Mouse (Mus musculus) stomach, embryonic 14.5 days (tissue): ENCODE results near the gene Prl2c3. TPM values are rescaled to one million over a fixed set of nuclear protein-coding genes. Genes with fewer than 3 reads are reported as not detected.
A peak's percentile ranks its signal among the peaks of the same experiment; 100 is the strongest.
"Not testable (repeated sequence)": the region's sequence is repeated elsewhere in the genome, so short reads cannot be mapped to it uniquely, and the experiment has no call there.

ENCODE experiments used
- ATAC-seq: fragments of 200-750 bp; cut with Nextera tagmentation; 2 replicates; pipeline ENCODE4 v1.8.0; 2017; ENCODE audit warnings: low read depth, moderate TSS enrichment; ENCODE audit not compliant: insufficient number of reproducible peaks, insufficient read depth, low FRiP score
- H3K27ac ChIP-seq: fragments of 300-500 bp; sonication (generic); 2 replicates; pipeline ENCODE4 v1.5.1; 2014; ENCODE audit warnings: mild to moderate bottlenecking, low read length, moderate library complexity, mixed read lengths
- H3K27me3 ChIP-seq: fragments of 300-500 bp; sonication (generic); 2 replicates; pipeline ENCODE4 v1.6.1; 2014; ENCODE audit warnings: low read length, control low read depth, mixed read lengths; ENCODE audit not compliant: control insufficient read depth, insufficient read depth
- H3K36me3 ChIP-seq: fragments of 300-500 bp; sonication (generic); 2 replicates; pipeline ENCODE4 v1.6.1; 2014; ENCODE audit warnings: mild to moderate bottlenecking, control low read depth, low read length, moderate library complexity, mixed read lengths; ENCODE audit not compliant: control insufficient read depth, insufficient read depth
- H3K4me1 ChIP-seq: fragments of 300-500 bp; sonication (generic); 2 replicates; pipeline ENCODE4 v1.6.1; 2014; ENCODE audit warnings: low read length, control low read depth, mixed read lengths; ENCODE audit not compliant: control insufficient read depth, insufficient read depth
- H3K4me2 ChIP-seq: fragments of 300-500 bp; sonication (generic); replicated peaks from 2 replicates; pipeline ENCODE4 v1.6.1; 2014; ENCODE audit warnings: low read depth, low read length, control low read depth
- H3K4me3 ChIP-seq: fragments of 300-500 bp; sonication (generic); 2 replicates; pipeline ENCODE4 v1.5.1; 2014; ENCODE audit warnings: low read depth, low read length, control low read depth
- H3K9ac ChIP-seq: fragments of 300-500 bp; sonication (generic); replicated peaks from 2 replicates; pipeline ENCODE4 v1.6.1; 2014; ENCODE audit warnings: low read depth, mild to moderate bottlenecking, control low read depth, low read length, moderate library complexity, mixed read lengths
- H3K9me3 ChIP-seq: fragments of 300-500 bp; sonication (generic); 2 replicates; pipeline ENCODE4 v1.6.1; 2016; ENCODE audit warnings: low read depth, low read length, control low read depth; ENCODE audit not compliant: control insufficient read depth
- WGBS: fragments of 180-500 bp; shearing (Covaris S2); extraction: QIAGEN DNeasy Blood & Tissue Kit; methylation state at CpG from one replicate; pipeline ENCODE4 v1.1.7; 2014; 5-methylcytosine and 5-hydroxymethylcytosine counted together
- polyA plus RNA-seq: library from polyadenylated mRNA; unstranded; fragments of >200 nt; fragmentation: Nextera tagmentation; extraction: Ambion mirVana; gene quantifications from 2 replicates; pipeline ENCODE4 v1.2.1, GENCODE M21; 2014

Gene Prl2c3
- polyA plus RNA-seq, result 0.43 TPM in 1 of 2 replicates, not detected in the other

- H3K9ac ChIP-seq, H3K27me3 ChIP-seq, H3K4me3 ChIP-seq, H3K4me2 ChIP-seq, H3K4me1 ChIP-seq, ATAC-seq, H3K36me3 ChIP-seq, H3K9me3 ChIP-seq, H3K27ac ChIP-seq: not testable (repeated sequence)
- 73% methylated on average over 3 of the region's 3 CpGs for WGBS
These were observed at the start of gene Prl2c3 for GRCm38 (mm10) chr13:12799979-12800378. TSS of gene Prl2c3 (minus strand) at chr13:12800079.

- ATAC-seq, H3K4me2 ChIP-seq, H3K4me1 ChIP-seq, H3K27ac ChIP-seq, H3K36me3 ChIP-seq, H3K9ac ChIP-seq, H3K4me3 ChIP-seq, H3K27me3 ChIP-seq, H3K9me3 ChIP-seq: not testable (repeated sequence)
- 76% methylated on average over 4 of the region's 4 CpGs for WGBS
These were observed 48.4 kb upstream of the Prl2c3 start for GRCm38 (mm10) chr13:12848254-12848653.

GRCm38 (mm10) chr13:12844701-12845100 lies 44.8 kb upstream of the Prl2c3 start:
- H3K4me1 ChIP-seq, H3K36me3 ChIP-seq: not testable (repeated sequence)
- 84% methylated on average over 1 of the region's 1 CpGs for WGBS

DNA sequence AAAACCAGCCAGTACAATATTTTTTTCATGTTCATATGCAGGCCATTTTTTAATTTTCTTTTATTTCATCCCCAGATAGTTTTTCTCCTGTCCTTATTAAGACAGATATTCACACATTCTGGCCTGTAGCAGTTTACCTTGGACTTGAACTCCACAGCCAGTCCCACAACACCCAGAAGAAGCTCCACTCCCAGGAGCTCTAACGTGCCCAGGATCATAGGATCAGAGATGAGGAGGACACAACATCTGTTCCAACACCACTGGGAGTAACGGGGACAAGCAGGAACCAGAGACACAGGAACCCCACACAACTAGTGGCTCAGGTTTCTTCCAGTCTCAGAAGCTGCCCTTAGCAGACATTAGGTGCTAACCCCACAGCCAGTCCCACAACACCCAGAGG lies 37.7 kb upstream of the Prl2c3 start:
- peaks cover 18% of the 10 kb centered on the region; the same call in 1 of the 2 replicates for H3K9me3 ChIP-seq
- H3K9ac ChIP-seq, H3K27ac ChIP-seq, H3K27me3 ChIP-seq, H3K4me1 ChIP-seq, H3K4me2 ChIP-seq, H3K4me3 ChIP-seq, H3K36me3 ChIP-seq: not testable (repeated sequence)
- ATAC-seq, result 0 out of 2 replicates have a peak, but pooled peaks have one; percentile 43
- 66% methylated on average over 2 of the region's 2 CpGs for WGBS

More at GRCm38 (mm10) chr13:12844701-12845100, 44.8 kb upstream of the Prl2c3 start:
- H3K27me3 ChIP-seq, H3K9ac ChIP-seq, H3K4me2 ChIP-seq, H3K4me3 ChIP-seq, H3K27ac ChIP-seq: not testable (repeated sequence)
- ATAC-seq, result 0 out of 2 replicates have a peak, but pooled peaks have one; percentile 39
- H3K9me3 ChIP-seq, result peaks cover 18% of the 10 kb centered on the region

- ATAC-seq, result no peak
- Histone ChIP-seq H3K9me3 (peaks cover 21% of the 10 kb centered on the region), H3K4me1 (no peaks in the 10 kb centered on the region), H3K27ac (no peak overlapping the region), H3K9ac (no peak overlapping the region), H3K36me3 (no peaks in the 10 kb centered on the region), H3K27me3 (no peaks in the 10 kb centered on the region), H3K4me2 (no peak overlapping the region), H3K4me3 (no peak overlapping the region)
- WGBS, result 65% methylated on average over 2 of the region's 2 CpGs
These were observed 31.9 kb upstream of the Prl2c3 start for GRCm38 (mm10) chr13:12831769-12832168.

DNA sequence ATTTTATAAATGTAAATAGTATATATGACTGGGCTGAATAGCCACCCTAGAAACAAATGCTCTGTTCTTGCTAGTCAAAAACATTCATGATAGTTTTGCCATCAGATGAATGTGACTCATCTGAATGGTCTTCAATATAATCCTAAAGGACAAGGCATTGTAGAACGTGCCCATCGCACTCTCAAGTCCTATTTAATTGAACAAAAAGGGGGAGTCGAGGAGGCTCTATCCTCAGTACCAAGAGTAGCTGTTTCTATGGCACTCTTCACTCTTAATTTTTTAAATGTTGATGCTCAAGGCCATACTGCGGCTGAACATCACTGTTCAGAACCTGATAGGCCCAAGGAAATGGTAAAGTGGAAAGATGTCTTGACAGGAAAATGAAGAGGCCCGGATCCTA lies 29.2 kb upstream of the Prl2c3 start:
- no peak overlapping the region for H3K9ac ChIP-seq
- H3K27ac ChIP-seq, result no peak overlapping the region
- H3K4me3 ChIP-seq, result no peak overlapping the region
- no peaks in the 10 kb centered on the region for H3K36me3 ChIP-seq
- no peak for ATAC-seq
- no peaks in the 10 kb centered on the region for H3K4me1 ChIP-seq
- 83% methylated on average over 5 of the region's 5 CpGs for WGBS
- peaks cover 28% of the 10 kb centered on the region for H3K9me3 ChIP-seq
- no peaks in the 10 kb centered on the region for H3K27me3 ChIP-seq
- no peak overlapping the region for H3K4me2 ChIP-seq

- not testable (repeated sequence) for H3K36me3 ChIP-seq, H3K27ac ChIP-seq, H3K4me3 ChIP-seq, H3K9ac ChIP-seq, H3K4me1 ChIP-seq, H3K27me3 ChIP-seq, H3K4me2 ChIP-seq
- ATAC-seq, result peak; percentile 46; the same call in 1 of the 2 replicates
- WGBS, result 70% methylated on average over 4 of the region's 4 CpGs
- H3K9me3 ChIP-seq, result peaks cover 17% of the 10 kb centered on the region; the same call in 1 of the 2 replicates
These were observed 24.8 kb upstream of the Prl2c3 start for GRCm38 (mm10) chr13:12824500-12825176.

GRCm38 (mm10) chr13:12813734-12814424 lies 14.0 kb upstream of the Prl2c3 start:
- H3K4me2 ChIP-seq, H3K9me3 ChIP-seq, H3K27ac ChIP-seq, ATAC-seq, H3K9ac ChIP-seq, H3K27me3 ChIP-seq, H3K4me3 ChIP-seq, H3K36me3 ChIP-seq, H3K4me1 ChIP-seq: not testable (repeated sequence)
- 77% methylated on average over 5 of the region's 5 CpGs for whole genome bisulfite sequencing
